15 mouse cellular contexts compared by ENCODE assay signal in genomic region chr6:96043711-96044110, GRCm38 (mm10).
"Had no signal": no experiment of that assay in that cellular context is flagged by ENCODE, and none has a peak within 500 bp of the region (broad histone marks: within the 10 kb centered on the region; RNA-seq: fewer than 3 reads in every experiment).

No protein-coding gene starts in this region.

- H3K9ac ChIP-seq: hindbrain, embryonic 15.5 days; liver, embryonic 13.5 days; midbrain, embryonic 12.5 days; midbrain, embryonic 15.5 days; neural tube, embryonic 12.5 days; neural tube, embryonic 15.5 days; stomach, embryonic 15.5 days had no signal

- ATAC-seq: lung, postnatal 0 days; midbrain, embryonic 15.5 days had no signal

- H3K9me3 ChIP-seq: hindbrain, embryonic 15.5 days; liver, embryonic 13.5 days; midbrain, embryonic 12.5 days; midbrain, embryonic 15.5 days; neural tube, embryonic 12.5 days; neural tube, embryonic 15.5 days; stomach, embryonic 15.5 days had no signal

- DNase-seq: layer of hippocampus, postnatal 36 days; liver, embryonic 13.5 days; lung, postnatal 4 days; retina, postnatal 1 day; right cerebral cortex, postnatal 25 days; spleen, adult 18-20 months; thymus, postnatal 25 days had no signal

- H3K4me1 ChIP-seq: hindbrain, embryonic 15.5 days; liver, embryonic 13.5 days; midbrain, embryonic 12.5 days; midbrain, embryonic 15.5 days; neural tube, embryonic 12.5 days; neural tube, embryonic 15.5 days; stomach, embryonic 15.5 days had no signal

- H3K27ac ChIP-seq: hindbrain, embryonic 15.5 days; left cerebral cortex, adult 2 months; liver, embryonic 13.5 days; midbrain, embryonic 12.5 days; midbrain, embryonic 15.5 days; neural tube, embryonic 12.5 days; neural tube, embryonic 15.5 days; stomach, embryonic 15.5 days had no signal

- H3K4me3 ChIP-seq: hindbrain, embryonic 15.5 days; left cerebral cortex, adult 2 months; liver, embryonic 13.5 days; midbrain, embryonic 12.5 days; midbrain, embryonic 15.5 days; neural tube, embryonic 12.5 days; neural tube, embryonic 15.5 days; stomach, embryonic 15.5 days had no signal

- H3K27me3 ChIP-seq: hindbrain, embryonic 15.5 days; liver, embryonic 13.5 days; midbrain, embryonic 12.5 days; midbrain, embryonic 15.5 days; neural tube, embryonic 12.5 days; neural tube, embryonic 15.5 days; stomach, embryonic 15.5 days had no signal

- H3K4me2 ChIP-seq: hindbrain, embryonic 15.5 days; liver, embryonic 13.5 days; midbrain, embryonic 12.5 days; midbrain, embryonic 15.5 days; neural tube, embryonic 12.5 days; neural tube, embryonic 15.5 days; stomach, embryonic 15.5 days had no signal

- H3K36me3 ChIP-seq: hindbrain, embryonic 15.5 days; liver, embryonic 13.5 days; midbrain, embryonic 12.5 days; midbrain, embryonic 15.5 days; neural tube, embryonic 12.5 days; neural tube, embryonic 15.5 days; stomach, embryonic 15.5 days had no signal
